ENCODE assay signal across 19 mouse cellular contexts in the genomic region with DNA sequence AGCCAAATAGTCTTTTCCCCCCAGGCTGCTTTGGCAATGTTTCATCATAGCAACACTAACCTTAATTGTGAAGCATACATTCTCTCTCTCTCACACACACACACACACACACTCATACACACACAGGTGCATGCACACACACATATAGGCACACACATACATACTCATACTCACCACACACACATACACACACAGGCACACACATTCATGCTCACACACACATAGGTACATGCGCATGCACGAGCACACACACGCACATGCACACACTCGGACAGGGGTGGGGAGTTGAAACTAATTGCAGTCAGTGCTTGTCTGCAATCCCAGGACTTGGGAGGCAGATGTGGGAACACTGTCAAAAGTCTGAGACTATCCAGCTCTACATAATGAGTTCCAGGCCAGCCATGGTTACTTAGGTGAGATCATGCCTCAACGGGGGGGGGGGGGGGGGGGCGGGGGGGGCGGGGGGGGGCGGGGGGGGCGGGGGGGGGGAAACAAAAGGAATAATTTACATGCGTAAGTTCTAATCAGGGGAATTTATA. TPM values are rescaled to one million over a fixed set of nuclear protein-coding genes. Genes with fewer than 3 reads are reported as not detected.
DNase-seq lines count a peak whose midpoint lies in the region; ATAC-seq and TF ChIP-seq lines count a peak whose summit lies in the region.
"Had no signal": no experiment of that assay in that cellular context is flagged by ENCODE, and none has a peak within 500 bp of the region (broad histone marks: within the 10 kb centered on the region; RNA-seq: fewer than 3 reads in every experiment).

No protein-coding gene starts in this region.

- DNase-seq in forebrain, postnatal 0 days = no peak
- DNase-seq in neural tube, embryonic 10.5 days (ENCODE audit: extremely low spot score, low spot score) = no peak
- DNase-seq in embryonic facial prominence, embryonic 14.5 days (ENCODE audit: low spot score) = peak; percentile 82
- DNase-seq in left cerebral cortex, postnatal 25 days (ENCODE audit: low spot score in 2 of 2) = no peak
- DNase-seq in midbrain, embryonic 14.5 days = no peak
- DNase-seq: adrenal gland, postnatal 36 days; embryo, embryonic 11 days; gastrocnemius, postnatal 36 days; right cerebral cortex, postnatal 4 days; thymus, adult 18-20 months had no signal

- H3K27ac ChIP-seq in forebrain, postnatal 0 days (ENCODE audit: low read depth, low read length) = no peak overlapping the region
- H3K27ac ChIP-seq in forebrain, embryonic 16.5 days (ENCODE audit: low read length) = no peak overlapping the region
- H3K27ac ChIP-seq in neural tube, embryonic 12.5 days = no peak overlapping the region
- H3K27ac ChIP-seq in embryonic facial prominence, embryonic 14.5 days (replicated peaks; ENCODE audit: low read depth, low read length) = no peak overlapping the region; the same call in 1 of the 2 replicates
- no peak overlapping the region for H3K27ac ChIP-seq in stomach, embryonic 14.5 days (ENCODE audit: low read length)
- H3K27ac ChIP-seq in midbrain, embryonic 14.5 days (replicated peaks; ENCODE audit: low read depth, low read length) = no peak overlapping the region
- H3K27ac ChIP-seq: kidney, embryonic 15.5 days; liver, embryonic 15.5 days had no signal

- no peak overlapping the region for H3K4me2 ChIP-seq in forebrain, postnatal 0 days (ENCODE audit: low read depth)
- H3K4me2 ChIP-seq in forebrain, embryonic 16.5 days (ENCODE audit: low read length) = no peak overlapping the region
- no peak overlapping the region for H3K4me2 ChIP-seq in neural tube, embryonic 12.5 days (replicated peaks)
- H3K4me2 ChIP-seq in embryonic facial prominence, embryonic 14.5 days (ENCODE audit: low read depth, low read length) = peak overlapping the region; percentile 48; the same call in 1 of the 2 replicates
- H3K4me2 ChIP-seq in stomach, embryonic 14.5 days (replicated peaks; ENCODE audit: low read depth, low read length) = no peak overlapping the region
- H3K4me2 ChIP-seq in midbrain, embryonic 14.5 days (ENCODE audit: low read length) = no peak overlapping the region
- H3K4me2 ChIP-seq: heart, embryonic 12.5 days; kidney, embryonic 15.5 days; liver, embryonic 15.5 days had no signal

- no peak for TF ChIP-seq CTCF in forebrain, postnatal 0 days (IDR thresholded peaks at IDR 0.05; ENCODE audit: low read depth)

- H3K27me3 ChIP-seq in forebrain, postnatal 0 days (ENCODE audit: insufficient read depth, low read length) = no peaks in the 10 kb centered on the region
- H3K27me3 ChIP-seq in forebrain, embryonic 16.5 days (replicated peaks; ENCODE audit: control insufficient read depth, insufficient read depth, low read length) = no peaks in the 10 kb centered on the region
- H3K27me3 ChIP-seq in neural tube, embryonic 12.5 days (replicated peaks) = no peaks in the 10 kb centered on the region
- H3K27me3 ChIP-seq in embryonic facial prominence, embryonic 14.5 days (replicated peaks; ENCODE audit: control insufficient read depth, insufficient read depth, low read length) = no peaks in the 10 kb centered on the region
- H3K27me3 ChIP-seq in stomach, embryonic 14.5 days (ENCODE audit: control insufficient read depth, insufficient read depth, low read length) = no peaks in the 10 kb centered on the region
- no peaks in the 10 kb centered on the region for H3K27me3 ChIP-seq in midbrain, embryonic 14.5 days (ENCODE audit: control insufficient read depth, insufficient read depth, low read length)
- H3K27me3 ChIP-seq: heart, embryonic 12.5 days; kidney, embryonic 15.5 days; liver, embryonic 15.5 days had no signal

- peak; percentile 14; the same call in 1 of the 2 replicates for ATAC-seq in forebrain, postnatal 0 days
- no peak for ATAC-seq in forebrain, embryonic 16.5 days
- ATAC-seq in neural tube, embryonic 12.5 days (ENCODE audit: low FRiP score, low read depth) = peak; percentile 33
- ATAC-seq in embryonic facial prominence, embryonic 14.5 days (ENCODE audit: low read depth) = peak; percentile 87; the same call in 1 of the 2 replicates
- ATAC-seq in stomach, embryonic 14.5 days (ENCODE audit: insufficient number of reproducible peaks, insufficient read depth, low FRiP score, low read depth) = 0 out of 2 replicates have a peak, but pooled peaks have one; percentile 33
- ATAC-seq in midbrain, embryonic 14.5 days (ENCODE audit: low FRiP score, low TSS enrichment) = no peak
- ATAC-seq: inflammation-experienced regulatory T-cells, adult 6 months; lung, postnatal 0 days; midbrain, embryonic 16.5 days had no signal

- H3K4me3 ChIP-seq in forebrain, postnatal 0 days (ENCODE audit: low read depth, low read length) = no peak overlapping the region
- no peak overlapping the region for H3K4me3 ChIP-seq in forebrain, embryonic 16.5 days (replicated peaks; ENCODE audit: low read length)
- H3K4me3 ChIP-seq in neural tube, embryonic 12.5 days = no peak overlapping the region
- no peak overlapping the region; the same call in 1 of the 2 replicates for H3K4me3 ChIP-seq in embryonic facial prominence, embryonic 14.5 days (ENCODE audit: low read depth, low read length)
- no peak overlapping the region for H3K4me3 ChIP-seq in stomach, embryonic 14.5 days (ENCODE audit: low read depth, low read length)
- no peak overlapping the region for H3K4me3 ChIP-seq in midbrain, embryonic 14.5 days (replicated peaks; ENCODE audit: low read depth, low read length)
- H3K4me3 ChIP-seq: heart, embryonic 12.5 days; kidney, embryonic 15.5 days; liver, embryonic 15.5 days had no signal

- intact Hi-C loops in left cerebral cortex, postnatal 25 days (cut with DNase I) = no loop called here

- no peaks in the 10 kb centered on the region for H3K9me3 ChIP-seq in forebrain, postnatal 0 days (ENCODE audit: low read length)
- H3K9me3 ChIP-seq in forebrain, embryonic 16.5 days (ENCODE audit: control insufficient read depth, low read length) = no peaks in the 10 kb centered on the region
- H3K9me3 ChIP-seq in neural tube, embryonic 12.5 days = no peaks in the 10 kb centered on the region
- no peaks in the 10 kb centered on the region for H3K9me3 ChIP-seq in embryonic facial prominence, embryonic 14.5 days (ENCODE audit: control insufficient read depth, low read length)
- no peaks in the 10 kb centered on the region for H3K9me3 ChIP-seq in stomach, embryonic 14.5 days (ENCODE audit: control insufficient read depth, low read depth, low read length)
- H3K9me3 ChIP-seq in midbrain, embryonic 14.5 days (ENCODE audit: control insufficient read depth, low read length) = no peaks in the 10 kb centered on the region
- H3K9me3 ChIP-seq: heart, embryonic 12.5 days; kidney, embryonic 15.5 days; liver, embryonic 15.5 days had no signal

- no peak overlapping the region for H3K9ac ChIP-seq in forebrain, postnatal 0 days
- H3K9ac ChIP-seq in forebrain, embryonic 16.5 days (replicated peaks; ENCODE audit: low read depth, low read length) = no peak overlapping the region
- no peak overlapping the region for H3K9ac ChIP-seq in neural tube, embryonic 12.5 days
- no peak overlapping the region for H3K9ac ChIP-seq in embryonic facial prominence, embryonic 14.5 days (ENCODE audit: low read depth, low read length)
- H3K9ac ChIP-seq in stomach, embryonic 14.5 days (replicated peaks; ENCODE audit: low read depth, low read length) = no peak overlapping the region
- H3K9ac ChIP-seq in midbrain, embryonic 14.5 days (replicated peaks; ENCODE audit: low read length) = no peak overlapping the region
- H3K9ac ChIP-seq: heart, embryonic 12.5 days; kidney, embryonic 15.5 days; liver, embryonic 15.5 days had no signal

- H3K4me1 ChIP-seq in forebrain, postnatal 0 days (ENCODE audit: insufficient read depth) = 0 out of 2 replicates have a peak, but pooled peaks cover 3% of the 10 kb centered on the region
- H3K4me1 ChIP-seq in forebrain, embryonic 16.5 days (replicated peaks; ENCODE audit: control insufficient read depth, insufficient read depth, low read length) = peaks cover 4% of the 10 kb centered on the region; the same call in 1 of the 2 replicates
- peaks cover 4% of the 10 kb centered on the region; the same call in 1 of the 2 replicates for H3K4me1 ChIP-seq in neural tube, embryonic 12.5 days
- no peaks in the 10 kb centered on the region for H3K4me1 ChIP-seq in embryonic facial prominence, embryonic 14.5 days (ENCODE audit: control insufficient read depth, insufficient read depth, low read length)
- no peaks in the 10 kb centered on the region for H3K4me1 ChIP-seq in stomach, embryonic 14.5 days (ENCODE audit: control insufficient read depth, insufficient read depth, low read length)
- 0 out of 2 replicates have a peak, but pooled peaks cover 3% of the 10 kb centered on the region for H3K4me1 ChIP-seq in midbrain, embryonic 14.5 days (ENCODE audit: control insufficient read depth, insufficient read depth, low read length)
- H3K4me1 ChIP-seq: heart, embryonic 12.5 days; kidney, embryonic 15.5 days; liver, embryonic 15.5 days had no signal

- H3K36me3 ChIP-seq in forebrain, postnatal 0 days (ENCODE audit: insufficient read depth) = no peaks in the 10 kb centered on the region
- H3K36me3 ChIP-seq in forebrain, embryonic 16.5 days (ENCODE audit: control insufficient read depth, insufficient read depth) = no peaks in the 10 kb centered on the region
- H3K36me3 ChIP-seq in neural tube, embryonic 12.5 days = no peaks in the 10 kb centered on the region
- no peaks in the 10 kb centered on the region for H3K36me3 ChIP-seq in embryonic facial prominence, embryonic 14.5 days (ENCODE audit: control insufficient read depth, insufficient read depth, low read length)
- no peaks in the 10 kb centered on the region for H3K36me3 ChIP-seq in stomach, embryonic 14.5 days (ENCODE audit: control insufficient read depth, insufficient read depth, low read length)
- no peaks in the 10 kb centered on the region for H3K36me3 ChIP-seq in midbrain, embryonic 14.5 days (ENCODE audit: control insufficient read depth, insufficient read depth, low read length)
- H3K36me3 ChIP-seq: heart, embryonic 12.5 days; kidney, embryonic 15.5 days; liver, embryonic 15.5 days had no signal

- 73% methylated on average over 5 of the region's 10 CpGs for WGBS in forebrain, postnatal 0 days
- 75% methylated on average over 5 of the region's 10 CpGs for WGBS in forebrain, embryonic 16.5 days
- WGBS in neural tube, embryonic 12.5 days = 84% methylated on average over 5 of the region's 10 CpGs
- WGBS in embryonic facial prominence, embryonic 14.5 days = 65% methylated on average over 5 of the region's 10 CpGs
- 83% methylated on average over 5 of the region's 10 CpGs for WGBS in stomach, embryonic 14.5 days
- WGBS in midbrain, embryonic 14.5 days = 78% methylated on average over 6 of the region's 10 CpGs

RNA-seq across cellular contexts. Expression of a gene that starts 17.3 kb away (rescaled TPM):
- total RNA-seq in forebrain, postnatal 0 days (2014; rRNA removed) = 16.2 and 20.5 TPM in 2 replicates
- polyA plus RNA-seq in forebrain, postnatal 0 days (2015; fragmentation: Nextera tagmentation; extraction: Ambion mirVana) = 8.2 and 10.2 TPM in 2 replicates
- 9.5 and 9.9 TPM in 2 replicates for polyA plus RNA-seq in forebrain, embryonic 16.5 days (2015; fragmentation: Nextera tagmentation; extraction: Ambion mirVana)
- 9.9 and 10.3 TPM in 2 replicates for polyA plus RNA-seq in neural tube, embryonic 12.5 days (2016; fragmentation: Nextera tagmentation; extraction: Ambion mirVana)
- polyA plus RNA-seq in embryonic facial prominence, embryonic 14.5 days (2014; fragmentation: Nextera tagmentation; extraction: Ambion mirVana) = 11.4 and 12.0 TPM in 2 replicates
- 11.6 and 12.8 TPM in 2 replicates for polyA plus RNA-seq in stomach, embryonic 14.5 days (2014; fragmentation: Nextera tagmentation; extraction: Ambion mirVana)
- 10 to 100 TPM; 13.3 TPM for total RNA-seq in left cerebral cortex, postnatal 25 days (2021)
- polyA plus RNA-seq in midbrain, embryonic 14.5 days (2014; fragmentation: Nextera tagmentation; extraction: Ambion mirVana) = 10.7 and 12.3 TPM in 2 replicates

Comparison
In these comparisons a context has a peak if more than half of its experiments do, and no peak if none do; other contexts are left out.
1. ATAC-seq: peak in forebrain, postnatal 0 days (single experiment), neural tube, embryonic 12.5 days (single experiment), embryonic facial prominence, embryonic 14.5 days (single experiment) and stomach, embryonic 14.5 days (single experiment); none in forebrain, embryonic 16.5 days (single experiment) and midbrain, embryonic 14.5 days (single experiment).